Comparison of ENCODE assay signal across 16 mouse cellular contexts in the genomic region with DNA sequence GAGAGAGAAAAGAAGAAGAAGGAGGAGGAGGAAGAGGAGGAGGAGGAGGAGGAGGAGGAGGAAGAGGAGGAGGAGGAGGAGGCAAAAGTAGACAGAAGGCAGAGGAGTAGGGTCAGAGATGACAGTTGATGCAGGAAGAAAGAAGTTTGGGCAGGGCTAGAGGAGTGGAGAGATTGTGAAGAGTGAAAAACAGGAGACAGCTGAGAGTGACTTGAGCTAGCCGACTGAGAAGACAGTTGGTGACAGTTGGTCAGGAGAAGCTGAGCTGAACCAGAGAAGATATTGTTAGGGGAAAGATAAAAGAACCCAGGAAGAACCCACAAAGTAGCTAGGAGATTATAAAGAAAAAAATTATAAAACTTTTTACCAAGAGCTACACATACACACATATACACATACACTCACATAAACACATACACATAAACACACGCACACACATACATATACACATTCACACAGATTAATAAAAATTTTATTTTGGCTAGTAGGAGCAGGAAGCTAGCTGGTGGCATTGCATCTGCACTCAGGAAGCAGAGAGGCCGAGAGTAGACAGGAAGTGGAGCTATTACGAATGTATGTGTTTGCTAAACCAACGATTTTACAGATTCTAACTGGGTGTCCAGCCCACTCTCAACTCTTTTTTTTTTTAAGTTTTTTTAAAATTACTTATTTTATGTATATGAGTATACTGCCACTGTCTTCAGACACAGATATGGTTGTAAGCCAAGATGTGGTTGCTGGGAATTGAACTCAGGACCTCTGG. TPM values are rescaled to one million over a fixed set of nuclear protein-coding genes. Genes with fewer than 3 reads are reported as not detected.
DNase-seq lines count a peak whose midpoint lies in the region; ATAC-seq and TF ChIP-seq lines count a peak whose summit lies in the region.
"Had no signal": no experiment of that assay in that cellular context is flagged by ENCODE, and none has a peak within 500 bp of the region (broad histone marks: within the 10 kb centered on the region; RNA-seq: fewer than 3 reads in every experiment).

No protein-coding gene starts in this region.

- WGBS in heart, embryonic 10.5 days = 62% methylated on average over 5 of the region's 5 CpGs
- 10% methylated on average over 5 of the region's 5 CpGs for WGBS in liver, embryonic 16.5 days (ENCODE audit: insufficient replicate concordance)
- WGBS in midbrain, embryonic 10.5 days = 84% methylated on average over 5 of the region's 5 CpGs

- no peak overlapping the region for H3K4me3 ChIP-seq in heart, embryonic 10.5 days
- no peak overlapping the region for H3K4me3 ChIP-seq in bone marrow macrophage, adult 2 months (ENCODE audit: insufficient read depth, low read length)
- no peak overlapping the region for H3K4me3 ChIP-seq in liver, embryonic 16.5 days (ENCODE audit: low read depth, low read length)
- H3K4me3 ChIP-seq in midbrain, embryonic 10.5 days = no peak overlapping the region
- H3K4me3 ChIP-seq: left cerebral cortex, adult 2 months; limb, embryonic 15.5 days; stomach, embryonic 15.5 days had no signal

- H3K4me2 ChIP-seq in liver, embryonic 16.5 days (ENCODE audit: low read depth, low read length) = no peak overlapping the region
- H3K4me2 ChIP-seq: limb, embryonic 15.5 days; stomach, embryonic 15.5 days had no signal

- DNase-seq in heart, embryonic 10.5 days (ENCODE audit: low spot score) = peak; percentile 43
- DNase-seq in heart, postnatal 4 days = no peak
- DNase-seq in thymus, postnatal 10 days (ENCODE audit: low spot score in 2 of 2) = peak; percentile 15 to 19
- DNase-seq in midbrain, embryonic 10.5 days (ENCODE audit: low spot score) = no peak
- no peak for DNase-seq in kidney, postnatal 25 days
- DNase-seq in adrenal gland, postnatal 4 days (ENCODE audit: low spot score in 2 of 2) = no peak
- DNase-seq: forebrain, postnatal 0 days; gastrocnemius, postnatal 14 days; heart, postnatal 10 days; kidney, postnatal 10 days; lung, postnatal 4 days had no signal

- H3K9ac ChIP-seq in liver, embryonic 16.5 days (ENCODE audit: low read depth, low read length) = no peak overlapping the region
- H3K9ac ChIP-seq: forebrain, postnatal 0 days; limb, embryonic 15.5 days; stomach, embryonic 15.5 days had no signal

- peaks cover 3% of the 10 kb centered on the region for H3K4me1 ChIP-seq in heart, embryonic 10.5 days
- peaks cover 15% of the 10 kb centered on the region for H3K4me1 ChIP-seq in bone marrow macrophage, adult 2 months (ENCODE audit: control insufficient read depth, insufficient read depth, low read length)
- peaks cover 18% of the 10 kb centered on the region for H3K4me1 ChIP-seq in liver, embryonic 16.5 days (ENCODE audit: control insufficient read depth, low read depth, low read length)
- H3K4me1 ChIP-seq in midbrain, embryonic 10.5 days = no peaks in the 10 kb centered on the region
- H3K4me1 ChIP-seq: limb, embryonic 15.5 days; stomach, embryonic 15.5 days had no signal

- no peaks in the 10 kb centered on the region for H3K9me3 ChIP-seq in heart, embryonic 10.5 days
- no peaks in the 10 kb centered on the region for H3K9me3 ChIP-seq in liver, embryonic 16.5 days (replicated peaks; ENCODE audit: control insufficient read depth, low read length)
- H3K9me3 ChIP-seq in midbrain, embryonic 10.5 days (replicated peaks) = no peaks in the 10 kb centered on the region
- H3K9me3 ChIP-seq: limb, embryonic 15.5 days; stomach, embryonic 15.5 days had no signal

- no peak for TF ChIP-seq CTCF in bone marrow macrophage, adult 2 months (IDR thresholded peaks at IDR 0.05; ENCODE audit: low read depth, low read length)

- no peak for TF ChIP-seq POLR2A in bone marrow macrophage, adult 2 months (IDR thresholded peaks at IDR 0.05; ENCODE audit: borderline replicate concordance, low read depth, low read length)

- ATAC-seq in liver, embryonic 16.5 days (ENCODE audit: low read depth) = peak; percentile 36; the same call in 1 of the 2 replicates
- ATAC-seq: forebrain, postnatal 0 days had no signal

- H3K27ac ChIP-seq in heart, embryonic 10.5 days = no peak overlapping the region
- peak overlapping the region; percentile 31; the same call in 1 of the 2 replicates for H3K27ac ChIP-seq in bone marrow macrophage, adult 2 months (ENCODE audit: insufficient read depth, low read depth, low read length)
- H3K27ac ChIP-seq in liver, embryonic 16.5 days (ENCODE audit: low read length) = peak overlapping the region; percentile 10
- H3K27ac ChIP-seq in midbrain, embryonic 10.5 days (replicated peaks) = no peak overlapping the region
- H3K27ac ChIP-seq: left cerebral cortex, adult 2 months; limb, embryonic 15.5 days; stomach, embryonic 15.5 days had no signal

- H3K36me3 ChIP-seq in heart, embryonic 10.5 days = no peaks in the 10 kb centered on the region
- H3K36me3 ChIP-seq in liver, embryonic 16.5 days (ENCODE audit: control insufficient read depth, insufficient read depth) = no peaks in the 10 kb centered on the region
- H3K36me3 ChIP-seq in midbrain, embryonic 10.5 days = no peaks in the 10 kb centered on the region
- H3K36me3 ChIP-seq: limb, embryonic 15.5 days; stomach, embryonic 15.5 days had no signal

- H3K27me3 ChIP-seq in heart, embryonic 10.5 days (ENCODE audit: insufficient read depth, poor library complexity, severe bottlenecking) = no peaks in the 10 kb centered on the region
- H3K27me3 ChIP-seq in liver, embryonic 16.5 days (ENCODE audit: control insufficient read depth, insufficient read depth, low read depth, low read length) = no peaks in the 10 kb centered on the region
- H3K27me3 ChIP-seq in midbrain, embryonic 10.5 days (ENCODE audit: low read depth, poor library complexity, severe bottlenecking) = no peaks in the 10 kb centered on the region
- H3K27me3 ChIP-seq: limb, embryonic 15.5 days; stomach, embryonic 15.5 days had no signal

RNA-seq across cellular contexts. Expression of gene Atp13a3, which starts 47.6 kb away (rescaled TPM):
- 12.3 and 13.1 TPM in 2 replicates for polyA plus RNA-seq in heart, embryonic 10.5 days (2016; fragmentation: Nextera tagmentation; extraction: Ambion mirVana)
- 10 to 100 TPM; 71.0 to 78.3 TPM for total RNA-seq in heart, postnatal 4 days (2021)
- 39.1 and 46.6 TPM in 2 replicates for polyA plus RNA-seq in bone marrow macrophage, adult 2 months (2012; ENCODE audit: insufficient read depth, insufficient read length, missing spikeins)
- 5.1 and 6.0 TPM in 2 replicates for polyA plus RNA-seq in liver, embryonic 16.5 days (2015; fragmentation: Nextera tagmentation; extraction: Ambion mirVana)
- 7.1 and 7.8 TPM in 2 replicates for polyA plus RNA-seq in midbrain, embryonic 10.5 days (2016; fragmentation: Nextera tagmentation; extraction: Ambion mirVana)
- total RNA-seq in adrenal gland, postnatal 4 days (2021) = 10 to 100 TPM; 59.8 to 65.4 TPM

Comparison
In these comparisons a context has a peak if more than half of its experiments do, and no peak if none do; other contexts are left out.
1. DNase-seq: peak in heart, embryonic 10.5 days (single experiment) and thymus, postnatal 10 days (2 of 2); none in heart, postnatal 4 days (single experiment), midbrain, embryonic 10.5 days (single experiment), kidney, postnatal 25 days (0 of 2) and adrenal gland, postnatal 4 days (0 of 2).
2. H3K27ac ChIP-seq: peak in bone marrow macrophage, adult 2 months (single experiment) and liver, embryonic 16.5 days (single experiment); none in heart, embryonic 10.5 days (single experiment) and midbrain, embryonic 10.5 days (single experiment).